Mouse (Mus musculus) c-Kit-positive CD71-negative TER-119-negative erythroid progenitor cells, embryonic 14.5 days (primary cell): Measurements from ENCODE around the gene Gtf2ird2.

Source experiments
- DNase-seq: peaks from one replicate; pipeline ENCODE4 v3.0.0-alpha.2; 2013; ENCODE audit warnings: low read depth

Gene Gtf2ird2

GRCm38 (mm10) chr5:134235111-134235510, 51.3 kb downstream of the Gtf2ird2 start:
- no peak for DNase-seq

GRCm38 (mm10) chr5:134236241-134236640, 52.4 kb downstream of the Gtf2ird2 start:
- DNase-seq: no peak

DNA sequence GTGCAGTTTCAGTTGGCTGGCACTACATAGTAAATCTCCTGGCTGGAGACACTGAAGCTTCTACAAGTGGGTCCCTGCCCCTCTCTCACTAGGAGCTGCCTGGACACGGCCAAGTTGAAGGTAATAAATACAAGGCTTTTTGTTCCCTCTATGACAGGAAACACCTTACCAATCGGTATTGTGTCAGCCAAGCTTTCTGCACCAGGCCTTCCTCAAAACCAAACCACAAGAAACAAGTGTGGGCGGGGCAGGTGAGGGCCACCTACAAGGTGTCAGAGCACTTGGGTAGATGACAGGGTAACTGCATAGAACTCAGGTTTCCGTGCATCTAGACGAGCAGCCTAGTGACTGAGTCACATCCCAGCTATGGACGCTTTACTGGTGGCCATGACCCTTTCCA, 53.0 kb downstream of the Gtf2ird2 start:
- no peak for DNase-seq

- no peak for DNase-seq
These were observed 53.7 kb downstream of the Gtf2ird2 start for GRCm38 (mm10) chr5:134237508-134237907.

DNA sequence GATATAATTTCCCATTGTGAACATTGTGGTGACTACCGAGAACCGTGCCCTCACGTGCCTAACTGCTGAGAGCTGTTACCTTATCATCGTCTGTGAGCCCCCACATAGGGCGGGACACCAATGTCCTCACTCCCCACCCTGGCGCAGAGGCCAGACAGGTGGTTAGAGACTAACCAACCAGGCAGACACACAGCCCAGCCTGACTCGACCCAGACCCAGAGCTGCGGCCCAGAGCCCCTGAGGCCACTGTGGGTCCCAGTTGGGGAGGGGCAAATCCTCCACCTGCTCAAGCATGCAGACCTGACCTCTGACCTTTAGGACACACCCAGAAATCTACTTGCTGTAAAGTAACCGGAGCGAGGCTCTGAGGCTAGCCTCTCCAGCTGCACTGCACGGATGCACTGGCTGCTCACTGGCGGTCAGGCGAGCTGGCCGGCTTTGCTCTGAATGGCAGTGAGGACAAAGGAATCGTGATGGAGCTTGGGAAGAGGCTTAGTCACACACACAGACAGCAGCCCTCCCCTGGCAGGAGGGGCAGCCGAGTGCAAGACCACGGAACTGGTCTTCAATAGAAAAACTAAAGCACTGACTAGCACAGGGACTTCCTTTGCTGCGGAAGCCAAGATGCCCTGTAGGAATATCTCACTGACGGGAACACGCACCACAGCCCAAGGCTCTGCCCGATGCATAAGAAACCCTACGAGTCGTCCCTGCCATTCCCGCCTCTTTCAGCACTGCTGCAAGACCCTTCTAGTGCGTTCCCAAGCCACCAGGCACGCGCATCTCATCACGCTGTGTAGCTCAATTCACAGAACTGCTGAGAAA, 54.3 kb downstream of the Gtf2ird2 start:
- DNase-seq: no peak

DNA sequence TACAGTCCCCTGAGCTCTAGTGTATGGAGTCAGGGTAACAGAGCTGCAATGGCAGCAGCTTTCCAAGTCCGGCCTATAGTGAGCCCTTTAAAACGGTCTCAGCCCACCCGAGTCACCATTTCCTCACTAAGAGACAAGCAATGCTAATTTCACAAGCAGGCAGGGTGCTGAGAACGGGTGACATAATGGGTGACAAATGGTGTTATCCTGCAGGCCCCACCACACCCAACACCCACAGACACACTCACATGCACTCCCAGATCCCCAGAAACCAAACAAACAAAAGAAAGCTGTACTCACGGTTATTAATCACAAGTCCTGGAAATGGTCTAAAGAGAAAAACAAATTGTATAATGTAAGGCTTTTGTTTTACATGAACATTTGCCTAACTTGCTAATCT, 58.0 kb downstream of the Gtf2ird2 start:
- DNase-seq: no peak

- no peak for DNase-seq
These were observed 60.0 kb downstream of the Gtf2ird2 start for GRCm38 (mm10) chr5:134243661-134244436.

DNA sequence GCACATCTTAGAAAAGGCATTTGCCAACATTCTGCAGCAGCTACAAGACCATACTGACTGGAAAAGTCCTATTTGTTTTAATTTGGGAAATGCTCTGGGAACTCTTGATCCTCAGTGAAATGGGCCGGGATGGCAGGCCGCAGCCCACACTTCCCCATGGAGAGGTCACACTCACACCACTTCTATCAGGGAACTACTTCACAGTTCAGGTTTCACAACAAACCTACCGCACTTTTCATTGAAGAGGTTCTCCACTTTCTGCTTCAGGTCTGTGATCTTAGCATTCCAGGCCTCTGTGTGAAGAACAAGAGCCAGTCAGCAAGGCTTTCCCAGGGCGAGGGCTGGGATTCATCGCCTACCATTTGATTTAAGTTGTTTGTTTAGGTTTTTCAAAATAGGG, 61.1 kb downstream of the Gtf2ird2 start:
- no peak for DNase-seq

DNA sequence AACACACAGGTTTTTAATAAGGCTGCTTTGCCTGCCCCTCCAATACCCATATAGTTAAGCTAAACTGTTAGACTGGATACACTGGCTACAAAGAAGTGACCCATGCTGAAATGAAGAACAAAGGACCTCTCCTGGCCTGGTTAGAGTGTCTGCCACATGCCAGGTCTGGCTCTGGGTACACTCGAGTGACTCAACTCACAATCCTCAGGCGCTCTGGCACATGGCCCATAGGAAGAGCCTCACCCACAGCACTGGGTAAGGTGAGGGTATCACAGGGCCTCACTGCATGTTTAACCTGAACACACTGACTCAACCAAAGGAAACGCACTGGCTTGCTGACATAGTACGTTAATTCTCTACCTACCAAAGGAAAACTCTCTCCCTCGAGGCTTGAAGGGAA, 62.3 kb downstream of the Gtf2ird2 start:
- DNase-seq: no peak

GRCm38 (mm10) chr5:134248608-134249244, 64.9 kb downstream of the Gtf2ird2 start:
- DNase-seq: no peak

- DNase-seq: no peak
These were observed 65.4 kb downstream of the Gtf2ird2 start for GRCm38 (mm10) chr5:134249245-134249649.

- DNase-seq: no peak
These were observed 66.8 kb downstream of the Gtf2ird2 start for GRCm38 (mm10) chr5:134250601-134251000.

GRCm38 (mm10) chr5:134251083-134251482, 67.3 kb downstream of the Gtf2ird2 start:
- DNase-seq: no peak

- no peak for DNase-seq
These were observed 70.0 kb downstream of the Gtf2ird2 start for GRCm38 (mm10) chr5:134253806-134254205.

DNA sequence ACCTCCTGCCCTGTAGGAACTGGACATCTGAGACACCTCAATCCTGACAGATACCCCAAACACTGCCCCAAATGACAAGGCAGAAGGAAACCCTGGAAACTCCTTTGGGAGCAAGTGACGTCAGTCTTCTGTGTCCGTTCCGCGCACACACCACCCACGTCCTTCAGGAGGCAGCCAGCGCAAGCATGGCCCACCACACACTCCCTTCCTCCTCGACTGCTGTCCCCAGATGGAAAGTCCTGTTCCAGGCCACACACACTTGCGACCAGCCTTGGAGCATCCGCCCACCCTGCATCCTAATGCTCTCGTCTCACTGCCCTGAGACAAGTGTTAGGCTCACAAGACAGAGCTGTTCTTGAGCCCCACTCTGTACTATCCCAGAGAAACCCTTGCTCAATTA, 71.5 kb downstream of the Gtf2ird2 start:
- DNase-seq: no peak

DNA sequence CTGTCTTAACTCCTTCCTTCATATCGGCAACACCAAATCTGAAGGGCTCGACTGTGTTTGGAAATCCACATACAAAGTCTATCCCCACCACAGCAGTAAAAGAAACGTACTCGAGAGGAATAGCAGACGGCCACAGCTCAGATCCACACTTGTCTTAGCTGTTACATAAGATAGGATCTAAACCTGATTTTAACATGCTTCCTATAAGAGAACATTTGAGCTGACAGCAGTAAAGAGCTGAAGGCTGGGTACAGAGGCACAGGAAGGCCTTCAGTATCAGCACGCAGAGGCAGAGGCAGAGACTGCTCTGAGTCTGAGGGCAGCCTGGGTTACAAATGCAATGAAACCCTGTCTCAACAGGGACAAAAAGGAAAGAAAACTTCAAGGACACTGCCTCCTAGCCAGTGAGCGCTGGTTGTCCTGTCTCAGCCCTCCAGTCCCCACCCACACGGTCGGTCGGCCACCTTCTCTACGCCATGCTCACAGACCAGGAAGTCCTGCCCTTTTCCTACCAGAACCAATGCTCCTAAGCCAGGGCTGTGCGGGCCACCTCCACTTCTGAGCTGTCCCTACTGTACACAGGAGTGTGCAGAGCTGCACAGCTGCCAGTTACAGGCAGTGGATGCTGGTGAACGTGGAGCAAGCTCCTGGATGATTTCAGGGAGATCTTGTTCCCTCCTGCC, 73.7 kb downstream of the Gtf2ird2 start:
- no peak for DNase-seq

- peak; percentile 28 for DNase-seq
These were observed 74.6 kb downstream of the Gtf2ird2 start for GRCm38 (mm10) chr5:134258395-134258794.

DNA sequence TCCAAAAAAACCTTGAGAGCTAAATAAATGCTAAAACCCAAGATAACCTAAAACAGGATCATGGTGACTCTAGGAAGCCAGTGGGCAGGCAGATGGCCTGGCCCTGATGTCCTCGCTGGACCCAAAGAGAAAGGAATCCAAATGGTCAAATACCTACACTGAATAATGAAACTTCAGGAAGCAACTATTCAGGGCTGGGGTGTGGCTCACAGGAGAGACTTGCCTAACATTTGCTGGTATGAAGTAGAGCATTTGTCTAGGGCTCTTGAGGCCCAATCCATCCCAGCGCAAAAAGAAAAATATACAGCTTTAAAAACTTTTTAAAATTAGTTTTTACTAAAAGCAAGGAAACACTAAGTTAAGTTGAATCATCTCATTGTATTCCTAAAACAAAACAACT, 75.1 kb downstream of the Gtf2ird2 start:
- DNase-seq: no peak

DNA sequence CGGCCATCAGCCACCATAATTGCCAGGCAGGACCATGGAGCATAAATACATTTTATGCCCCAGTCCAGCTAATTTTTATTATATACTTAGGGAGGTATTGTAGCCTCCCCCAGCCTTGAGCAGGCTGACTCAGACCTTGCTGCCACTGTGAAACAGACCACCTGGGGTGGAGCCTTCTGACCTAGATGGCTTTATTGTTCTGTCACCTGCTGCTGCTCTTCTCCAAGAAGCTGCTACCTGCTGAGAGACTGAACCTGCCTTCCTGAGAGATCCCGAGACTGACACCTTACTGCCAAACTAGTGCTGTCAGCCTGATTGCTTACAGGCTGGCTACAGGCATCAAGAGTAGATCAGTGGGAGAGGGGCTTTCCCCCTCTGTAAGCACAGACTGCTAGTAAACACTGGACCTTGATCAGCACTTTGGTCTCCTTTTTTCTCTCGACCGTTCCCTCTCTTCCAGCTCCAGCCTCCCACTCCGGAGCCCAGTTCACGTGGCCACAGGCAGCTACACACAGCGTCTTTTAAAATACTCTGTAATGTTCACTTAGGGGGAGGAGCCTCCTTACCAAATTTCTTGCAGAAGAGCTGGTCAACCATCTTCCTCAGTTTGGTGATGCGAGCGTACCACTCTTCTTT, 76.3 kb downstream of the Gtf2ird2 start:
- no peak for DNase-seq

GRCm38 (mm10) chr5:134265890-134266289, 82.1 kb downstream of the Gtf2ird2 start:
- DNase-seq: no peak

- DNase-seq: peak; percentile 17
These were observed 82.6 kb downstream of the Gtf2ird2 start for GRCm38 (mm10) chr5:134266404-134266803.

- no peak for DNase-seq
These were observed 84.9 kb downstream of the Gtf2ird2 start for GRCm38 (mm10) chr5:134268751-134269150.
